Mouse (Mus musculus) olfactory bulb, adult 2 months (tissue): ENCODE results near the gene Abca3. TPM values are rescaled to one million over a fixed set of nuclear protein-coding genes. Genes with fewer than 3 reads are reported as not detected.

ENCODE experiments used
- H3K27ac ChIP-seq: fragments of 200-500 bp; 2 replicates; pipeline ENCODE4 v1.5.1; 2012; ENCODE audit warnings: low read depth, low read length; ENCODE audit not compliant: insufficient read depth
- H3K4me1 ChIP-seq: fragments of 200-500 bp; 2 replicates; pipeline ENCODE4 v1.6.1; 2012; ENCODE audit warnings: low read length; ENCODE audit not compliant: control insufficient read depth, insufficient read depth
- H3K4me3 ChIP-seq: fragments of 200-500 bp; 2 replicates; pipeline ENCODE4 v1.5.1; 2012; ENCODE audit warnings: mild to moderate bottlenecking, low read depth, low read length, moderate library complexity; ENCODE audit not compliant: insufficient read depth
- CTCF ChIP-seq: fragments of 200-500 bp; IDR thresholded peaks from 2 replicates; pipeline ENCODE4 v1.5.1; 2012; ENCODE audit warnings: low read depth, mild to moderate bottlenecking, low read length, moderate library complexity; ENCODE audit not compliant: insufficient read depth
- POLR2A ChIP-seq: fragments of 200-500 bp; IDR thresholded peaks from 2 replicates; pipeline ENCODE4 v1.6.1; 2012; ENCODE audit warnings: mild to moderate bottlenecking, low read depth, low read length, moderate library complexity; ENCODE audit not compliant: insufficient read depth
- WGBS: fragments of 180-500 bp; shearing (Covaris S2); methylation state at CpG from one replicate; pipeline ENCODE4 v1.1.7; 2018; 5-methylcytosine and 5-hydroxymethylcytosine counted together
- polyA plus RNA-seq: library from polyadenylated mRNA; stranded (reverse); fragments of >200 nt; gene quantifications from 2 replicates; pipeline ENCODE4 v1.2.4, GENCODE M21; 2012; ENCODE audit warnings: low replicate concordance; ENCODE audit not compliant: missing spikeins, insufficient read depth, insufficient read length

The Abca3 gene
- polyA plus RNA-seq, 1 experiment = not detected

DNA sequence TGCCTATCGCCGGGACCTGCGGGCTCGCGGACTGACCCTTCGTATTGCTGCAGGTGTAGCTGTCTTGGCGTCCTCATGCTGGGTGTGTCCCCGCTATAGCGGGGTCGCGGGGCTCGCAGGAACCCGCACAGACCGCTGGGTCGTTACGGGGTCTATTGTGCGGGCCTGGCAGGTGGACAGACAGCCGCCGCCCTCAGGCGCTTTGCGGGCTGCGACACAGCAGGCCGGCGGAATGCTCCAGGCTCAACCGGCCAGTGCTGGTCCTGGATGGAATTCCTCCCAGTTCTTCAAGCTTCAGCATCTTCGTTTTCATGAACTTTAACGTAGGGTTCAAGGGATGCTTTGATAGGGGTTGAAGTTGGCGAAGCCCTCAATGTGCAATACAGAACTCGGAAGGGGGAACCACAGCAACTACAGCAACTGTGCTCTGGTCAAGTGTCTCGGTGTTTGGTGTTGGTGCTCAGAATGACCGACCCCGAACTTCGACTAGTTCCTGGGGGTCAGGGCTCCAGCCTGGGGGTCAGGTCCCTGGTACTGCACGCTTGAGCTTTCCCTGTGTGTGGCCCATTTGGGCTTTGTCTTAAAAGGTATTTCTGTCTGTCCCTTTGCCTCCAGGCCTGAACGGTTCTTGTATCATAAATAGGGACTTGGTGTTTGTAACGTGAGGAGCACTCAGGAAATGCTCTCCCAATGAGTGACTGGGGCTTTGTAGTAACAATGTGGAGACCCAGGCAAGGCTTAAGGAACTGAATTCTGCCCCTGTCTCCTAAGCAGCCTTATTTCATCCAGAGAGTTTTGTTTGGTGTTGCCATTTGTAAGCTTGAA, 832 bp downstream of the Abca3 start:
- Histone ChIP-seq H3K4me3 (peak overlapping the region; percentile 76), H3K4me1 (peaks cover 19% of the 10 kb centered on the region), H3K27ac (peak overlapping the region; percentile 13)
- WGBS = 1% methylated on average over 36 of the region's 36 CpGs
- TF ChIP-seq POLR2A (no peak), CTCF (no peak)

DNA sequence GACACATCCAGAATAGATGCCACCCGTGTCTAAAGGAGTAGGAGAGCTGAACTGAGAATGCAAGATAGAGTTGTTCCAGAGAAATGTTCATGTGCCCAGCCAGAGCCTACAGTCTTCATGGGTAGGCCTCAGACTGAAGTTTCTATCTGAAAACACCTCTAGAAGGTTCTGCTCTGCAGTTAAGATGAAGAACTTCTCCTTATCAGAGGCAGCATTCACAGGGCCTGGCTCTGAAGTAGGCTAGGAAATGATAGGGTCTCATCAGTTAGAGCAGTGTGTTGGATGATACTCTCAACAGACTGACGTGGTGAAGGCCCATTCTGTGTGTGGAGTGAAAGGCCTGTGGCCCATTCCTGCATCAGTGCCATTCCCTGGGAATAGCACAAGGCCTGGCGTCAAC, 2.2 kb downstream of the Abca3 start:
- TF ChIP-seq CTCF = no peak
- no peak for TF ChIP-seq POLR2A
- H3K27ac ChIP-seq = no peak overlapping the region
- H3K4me3 ChIP-seq = no peak overlapping the region
- WGBS = 82% methylated on average over 3 of the region's 3 CpGs
- H3K4me1 ChIP-seq = peaks cover 19% of the 10 kb centered on the region

DNA sequence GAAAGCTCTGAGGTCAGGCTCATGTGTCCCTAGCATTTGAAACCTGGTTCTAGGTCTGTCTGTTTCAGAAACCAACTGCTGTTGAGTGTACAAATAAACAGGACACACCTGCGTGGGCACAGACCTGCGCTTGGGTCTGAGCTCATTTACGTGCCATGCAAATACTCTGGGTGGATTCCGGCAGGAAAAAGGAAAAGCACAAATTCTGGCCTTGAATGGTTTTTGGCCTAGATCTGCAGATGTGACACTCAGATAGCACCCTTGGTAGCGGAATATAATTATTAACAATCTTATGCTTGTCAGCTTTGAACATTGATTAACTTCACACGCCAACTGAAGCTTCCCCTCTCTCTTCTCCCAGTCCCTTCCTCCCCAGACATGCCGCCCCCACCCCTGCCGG, 3.5 kb downstream of the Abca3 start:
- WGBS = 46% methylated on average over 8 of the region's 8 CpGs
- no peak overlapping the region for H3K4me3 ChIP-seq
- H3K27ac ChIP-seq = no peak overlapping the region
- peaks cover 19% of the 10 kb centered on the region for H3K4me1 ChIP-seq
- no peak for TF ChIP-seq POLR2A
- no peak for TF ChIP-seq CTCF

DNA sequence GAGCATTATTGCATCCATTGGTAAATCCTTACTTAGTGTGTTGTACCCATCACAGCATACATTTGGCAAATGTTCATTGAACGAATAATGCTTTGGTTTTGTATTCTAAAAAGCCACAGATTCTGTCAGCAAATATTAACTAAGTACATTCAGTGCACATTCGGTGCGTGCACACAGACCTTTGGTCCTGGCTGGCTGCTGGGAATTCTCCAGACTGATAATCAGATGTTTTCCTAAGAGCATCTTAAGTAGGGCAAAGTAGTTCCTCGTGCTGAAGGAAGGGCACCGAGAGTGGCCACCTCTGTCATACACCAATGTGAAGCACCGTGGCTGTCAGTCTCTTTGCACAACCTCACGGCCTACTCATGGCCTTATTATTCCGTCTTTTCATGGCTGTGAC, 7.3 kb downstream of the Abca3 start:
- Histone ChIP-seq H3K4me3 (no peak overlapping the region), H3K4me1 (peaks cover 13% of the 10 kb centered on the region), H3K27ac (no peak overlapping the region)
- WGBS = 61% methylated on average over 8 of the region's 8 CpGs
- TF ChIP-seq POLR2A = no peak
- no peak for TF ChIP-seq CTCF

DNA sequence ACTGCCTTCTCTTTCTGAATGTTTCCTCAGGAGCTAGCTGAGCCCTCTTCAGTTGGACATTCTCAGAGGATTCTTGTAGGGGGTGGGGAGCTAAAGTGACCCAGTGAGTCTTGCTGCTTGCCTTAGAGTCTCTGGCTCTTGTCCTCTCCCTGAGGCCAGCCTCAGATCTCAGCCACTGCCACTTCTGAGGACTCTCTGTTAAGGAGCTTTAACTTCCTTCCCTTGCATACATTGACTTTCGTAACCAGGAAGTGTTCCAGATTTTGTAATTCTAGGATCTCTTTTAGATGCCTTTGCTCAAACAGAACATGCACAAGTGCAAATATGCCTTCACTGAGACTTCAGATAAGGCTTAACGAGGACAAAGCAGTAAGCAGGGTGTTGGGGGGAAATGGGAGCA, 8.2 kb downstream of the Abca3 start:
- Histone ChIP-seq H3K4me1 (peaks cover 7% of the 10 kb centered on the region; the same call in 1 of the 2 replicates), H3K4me3 (no peak overlapping the region), H3K27ac (no peak overlapping the region)
- TF ChIP-seq CTCF (no peak), POLR2A (no peak)
- 73% methylated on average over 2 of the region's 2 CpGs for WGBS

DNA sequence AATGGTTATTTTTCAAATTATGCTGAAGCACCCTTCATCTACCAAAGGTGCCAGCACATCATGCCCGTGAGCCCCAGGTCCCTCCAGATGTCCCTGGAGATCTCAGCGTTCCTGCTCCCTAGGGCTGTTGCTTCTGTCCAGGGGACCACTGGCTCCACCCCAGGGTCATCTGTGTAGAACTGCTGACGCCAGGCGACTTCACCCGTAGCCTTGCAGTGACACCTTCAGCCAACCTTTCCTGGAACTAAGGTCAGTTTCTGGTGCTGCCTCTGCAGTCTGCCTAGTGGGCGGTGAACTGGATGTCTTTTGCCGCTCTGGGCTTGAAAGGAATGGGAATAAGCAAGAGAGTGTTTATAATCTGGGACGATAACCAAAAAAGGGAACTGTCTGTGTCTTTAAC, 9.1 kb downstream of the Abca3 start:
- H3K27ac ChIP-seq = no peak overlapping the region
- WGBS = 84% methylated on average over 8 of the region's 8 CpGs
- no peak overlapping the region for H3K4me3 ChIP-seq
- H3K4me1 ChIP-seq = peaks cover 3% of the 10 kb centered on the region; the same call in 1 of the 2 replicates
- TF ChIP-seq CTCF = no peak
- TF ChIP-seq POLR2A = no peak

DNA sequence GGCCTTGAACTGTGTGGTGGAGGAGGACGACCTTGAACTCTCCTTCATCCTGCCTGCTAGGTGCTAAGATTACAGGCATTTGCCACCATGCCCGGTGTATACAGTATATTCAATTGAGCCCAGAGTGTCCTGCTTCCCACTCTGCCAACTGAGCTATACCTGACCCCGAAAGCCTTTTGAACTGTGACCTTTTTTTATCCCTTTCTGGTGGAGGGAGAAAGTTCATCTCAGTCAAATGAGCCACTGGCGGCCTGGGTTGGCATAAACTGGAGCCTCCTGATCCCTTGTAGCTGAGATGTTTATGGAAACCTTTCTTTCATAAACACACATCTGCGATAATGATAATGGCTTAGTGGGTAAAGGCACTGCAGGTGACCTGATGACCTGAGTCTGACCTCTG, 9.5 kb downstream of the Abca3 start:
- H3K27ac ChIP-seq = no peak overlapping the region
- WGBS = 93% methylated on average over 5 of the region's 5 CpGs
- TF ChIP-seq CTCF (no peak), POLR2A (no peak)

DNA sequence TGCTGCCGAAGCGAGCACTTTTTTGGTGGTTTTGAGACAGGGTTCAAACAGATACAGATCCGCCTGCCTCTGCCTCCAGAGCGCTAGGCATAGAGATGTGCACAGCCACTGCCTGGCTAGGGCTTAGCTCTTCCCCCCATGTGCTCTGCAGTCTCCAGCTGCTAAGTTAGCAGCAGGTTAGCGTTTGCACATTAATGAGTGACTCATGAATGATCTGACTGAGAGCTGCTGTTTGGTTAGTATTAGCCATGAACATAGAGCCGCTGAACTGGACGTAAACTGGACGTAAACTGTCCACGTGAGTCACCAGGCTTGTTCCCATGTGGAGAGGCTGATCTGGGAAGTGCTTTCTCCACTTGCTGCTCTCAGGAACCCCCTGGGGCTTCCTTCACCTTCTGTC, 10.8 kb downstream of the Abca3 start:
- H3K4me3 ChIP-seq = no peak overlapping the region
- TF ChIP-seq CTCF (no peak), POLR2A (no peak)
- WGBS = 75% methylated on average over 9 of the region's 9 CpGs
- H3K27ac ChIP-seq = no peak overlapping the region
- peaks cover 3% of the 10 kb centered on the region; the same call in 1 of the 2 replicates for H3K4me1 ChIP-seq

More for the DNA sequence above, 9.5 kb downstream of the Abca3 start:
- peaks cover 3% of the 10 kb centered on the region; the same call in 1 of the 2 replicates for H3K4me1 ChIP-seq
- H3K4me3 ChIP-seq = no peak overlapping the region

DNA sequence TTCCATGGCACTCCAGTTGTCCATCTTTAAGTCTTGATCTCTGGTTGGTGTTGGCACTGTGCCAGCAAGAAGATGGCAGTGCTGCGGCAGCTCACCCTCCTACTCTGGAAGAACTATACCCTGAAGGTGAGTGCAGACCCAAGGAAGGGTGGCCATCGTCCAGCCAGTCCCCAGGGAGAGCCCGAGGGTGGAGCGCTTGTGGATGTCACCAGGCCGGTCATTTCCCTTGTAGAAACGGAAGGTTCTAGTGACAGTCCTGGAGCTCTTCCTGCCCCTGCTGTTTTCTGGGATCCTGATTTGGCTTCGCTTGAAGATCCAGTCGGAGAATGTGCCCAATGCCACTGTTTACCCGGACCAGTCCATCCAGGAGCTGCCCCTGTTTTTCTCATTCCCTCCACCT, 12.7 kb downstream of the Abca3 start:
- Histone ChIP-seq H3K4me1 (peaks cover 3% of the 10 kb centered on the region; the same call in 1 of the 2 replicates), H3K4me3 (no peak overlapping the region), H3K27ac (no peak overlapping the region)
- 86% methylated on average over 9 of the region's 9 CpGs for WGBS
- TF ChIP-seq CTCF = no peak
- no peak for TF ChIP-seq POLR2A

DNA sequence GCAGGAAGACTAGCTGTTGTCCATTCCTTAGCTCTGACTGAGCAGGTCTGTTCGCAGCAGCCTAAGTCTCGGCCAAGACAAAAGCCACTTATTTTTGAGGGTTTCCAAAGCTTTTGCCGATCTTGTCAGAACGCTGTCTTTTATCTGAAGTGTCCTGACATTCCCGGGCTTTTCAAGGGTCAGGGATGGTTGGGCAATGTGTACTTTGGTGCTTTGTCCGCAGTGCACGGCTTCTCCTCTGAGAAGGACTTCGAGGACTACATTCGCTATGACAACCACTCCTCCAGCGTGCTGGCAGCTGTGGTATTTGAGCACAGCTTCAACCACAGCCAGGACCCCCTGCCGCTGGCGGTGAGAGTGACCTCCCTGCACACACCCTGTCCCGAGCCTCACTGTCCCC, 14.1 kb downstream of the Abca3 start:
- TF ChIP-seq CTCF (no peak), POLR2A (no peak)
- H3K27ac ChIP-seq = no peak overlapping the region
- WGBS = 59% methylated on average over 13 of the region's 13 CpGs
- H3K4me3 ChIP-seq = no peak overlapping the region
- H3K4me1 ChIP-seq = peaks cover under 1% of the 10 kb centered on the region; the same call in 1 of the 2 replicates
